ENCODE assay signal across 7 mouse cellular contexts in the genomic region with DNA sequence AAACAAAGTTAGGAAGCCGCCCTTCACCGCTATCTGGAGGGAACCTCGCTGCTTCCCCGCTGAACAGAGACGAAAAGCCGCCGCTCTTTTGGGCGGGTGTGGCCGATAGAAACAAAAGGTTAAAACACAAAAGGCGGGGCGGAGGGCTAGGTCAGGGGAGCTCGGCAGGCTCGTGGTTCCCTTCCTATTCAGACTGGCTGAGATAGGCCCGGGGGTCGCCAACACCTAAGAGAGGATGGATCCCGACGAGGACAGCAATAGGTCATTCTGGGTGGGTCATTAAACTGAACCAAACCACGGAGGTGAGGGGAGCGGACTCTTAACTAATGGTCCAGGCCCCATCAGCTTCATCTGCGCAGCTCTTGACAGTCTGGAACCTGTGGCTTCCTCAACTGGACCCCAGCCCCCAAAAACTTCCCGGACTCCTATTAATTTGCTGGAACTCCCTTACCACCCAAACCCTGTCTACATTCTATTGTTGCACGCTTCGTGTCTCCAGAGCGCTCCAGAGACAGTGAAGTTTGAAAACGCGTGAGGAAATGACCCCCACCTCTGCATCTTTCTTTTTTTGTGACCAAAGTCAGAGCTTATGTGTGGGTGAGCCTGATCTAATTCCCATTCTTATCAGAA.
DNase-seq lines count a peak whose midpoint lies in the region; ATAC-seq and TF ChIP-seq lines count a peak whose summit lies in the region.

No protein-coding gene starts in this region.

- peak overlapping the region; percentile 81 for H3K4me2 ChIP-seq in kidney, embryonic 14.5 days (replicated peaks; ENCODE audit: low read depth, low read length)

- peaks cover 6% of the 10 kb centered on the region; the same call in 1 of the 2 replicates for H3K4me1 ChIP-seq in kidney, embryonic 14.5 days (ENCODE audit: control insufficient read depth, insufficient read depth, low read length)
- H3K4me1 ChIP-seq in small intestine, adult 2 months (ENCODE audit: control insufficient read depth, insufficient read depth, insufficient read length, low read length) = no peaks in the 10 kb centered on the region

- H3K4me3 ChIP-seq in kidney, embryonic 14.5 days (ENCODE audit: low read length) = peak overlapping the region; percentile 62
- peak overlapping the region; percentile 57 for H3K4me3 ChIP-seq in small intestine, adult 2 months (ENCODE audit: low read depth, low read length)

- WGBS in kidney, embryonic 14.5 days = under 1% methylated on average over 26 of the region's 26 CpGs
- 3% methylated on average over 26 of the region's 26 CpGs for WGBS in small intestine, adult 2 months

- no peak for TF ChIP-seq CTCF in small intestine, adult 2 months (IDR thresholded peaks at IDR 0.05; ENCODE audit: extremely low read depth, insufficient read length, insufficient replicate concordance, low read depth, low read length)

- DNase-seq in R1 (ENCODE audit: low read depth, low spot score) = peak; percentile 86
- DNase-seq in heart, adult 18-20 months = peak; percentile 30 to 58
- peak; percentile 62 for DNase-seq in lung, postnatal 10 days
- no peak for DNase-seq in natural killer cell, adult 2 months (ENCODE audit: low spot score in 2 of 2)

- peak; percentile 53 for ATAC-seq in CD4-positive, CD25-positive, alpha-beta regulatory T cell, adult 4 months
- ATAC-seq in kidney, embryonic 14.5 days (ENCODE audit: low FRiP score, low TSS enrichment) = 0 out of 2 replicates have a peak, but pooled peaks have one; percentile 34

- H3K36me3 ChIP-seq in kidney, embryonic 14.5 days (ENCODE audit: control insufficient read depth, insufficient read depth, low read length) = no peaks in the 10 kb centered on the region
- no peaks in the 10 kb centered on the region for H3K36me3 ChIP-seq in small intestine, adult 2 months (ENCODE audit: control insufficient read depth, insufficient read depth, low read length)

- H3K27me3 ChIP-seq in kidney, embryonic 14.5 days (ENCODE audit: control insufficient read depth, insufficient read depth, low read length) = peaks cover 12% of the 10 kb centered on the region; the same call in 1 of the 2 replicates
- H3K27me3 ChIP-seq in small intestine, adult 2 months (ENCODE audit: control insufficient read depth, insufficient read depth, low read length) = peaks cover 29% of the 10 kb centered on the region

- no peak for TF ChIP-seq POLR2A in small intestine, adult 2 months (IDR thresholded peaks at IDR 0.05; ENCODE audit: low read depth, low read length)

- H3K9ac ChIP-seq in kidney, embryonic 14.5 days (ENCODE audit: low read depth, low read length) = peak overlapping the region; percentile 69

- H3K27ac ChIP-seq in kidney, embryonic 14.5 days (ENCODE audit: low read depth, low read length) = no peak overlapping the region
- H3K27ac ChIP-seq in small intestine, adult 2 months (ENCODE audit: insufficient read depth, low read depth, low read length) = no peak overlapping the region

- no peaks in the 10 kb centered on the region for H3K9me3 ChIP-seq in kidney, embryonic 14.5 days (ENCODE audit: control insufficient read depth, low read length)

Comparison
In these comparisons a context has a peak if more than half of its experiments do, and no peak if none do; other contexts are left out.
1. DNase-seq: peak in R1 (single experiment), heart, adult 18-20 months (2 of 2) and lung, postnatal 10 days (single experiment); none in natural killer cell, adult 2 months (0 of 2).